In genomic region chr2:33347607-33348006, GRCm38 (mm10) we compare ENCODE assay signal across 9 mouse cellular contexts. TPM values are rescaled to one million over a fixed set of nuclear protein-coding genes. Genes with fewer than 3 reads are reported as not detected.
DNase-seq lines count a peak whose midpoint lies in the region; TF ChIP-seq lines count a peak whose summit lies in the region.
"Had no signal": no experiment of that assay in that cellular context is flagged by ENCODE, and none has a peak within 500 bp of the region (broad histone marks: within the 10 kb centered on the region; RNA-seq: fewer than 3 reads in every experiment).

No protein-coding gene starts in this region.

- no peaks in the 10 kb centered on the region for H3K9me3 ChIP-seq in ES-Bruce4 (replicated peaks; ENCODE audit: control insufficient read depth, insufficient read depth, low read length, poor library complexity, severe bottlenecking)
- H3K9me3 ChIP-seq: megakaryocyte, embryonic 14.5 days had no signal

- no peak overlapping the region for H3K9ac ChIP-seq in ES-Bruce4 (ENCODE audit: low read depth, poor library complexity, severe bottlenecking)

- no peak overlapping the region for H3K27ac ChIP-seq in ES-Bruce4 (ENCODE audit: insufficient read depth, low read length)

- intact Hi-C loops in heart, postnatal 25 days (cut with DNase I): loop anchor here (2.0 to 5.0 kb wide), 3 partner anchors 65 to 355 kb away; no protein-coding TSS in a partner anchor

- no peak for TF ChIP-seq EP300 in ES-Bruce4 (IDR thresholded peaks at IDR 0.05; ENCODE audit: insufficient read depth, low read depth, low read length)

- TF ChIP-seq POLR2A in ES-Bruce4 (IDR thresholded peaks at IDR 0.05; ENCODE audit: insufficient read depth, low read length): no peak

- TF ChIP-seq CTCF in ES-Bruce4 (IDR thresholded peaks at IDR 0.05; ENCODE audit: low read depth, low read length): peak; percentile 89

- DNase-seq in layer of hippocampus, adult 11-12 months (ENCODE audit: low spot score): peak; percentile 69
- DNase-seq in layer of hippocampus, adult 9-10 months (ENCODE audit: low spot score): no peak
- DNase-seq in B cell, adult 2 months: peak; percentile 55 to 60
- peak; percentile 80 to 91 for DNase-seq in cerebellum, postnatal 14 days
- peak; percentile 82 to 86 for DNase-seq in kidney, postnatal 4 days
- peak; percentile 87 for DNase-seq in testis, postnatal 10 days (ENCODE audit: low spot score)
- DNase-seq in heart, postnatal 25 days (ENCODE audit: low spot score): no peak

- no peaks in the 10 kb centered on the region for H3K27me3 ChIP-seq in ES-Bruce4 (ENCODE audit: control insufficient read depth, insufficient read depth, low read length, poor library complexity, severe bottlenecking)

- H3K4me1 ChIP-seq in ES-Bruce4 (ENCODE audit: control insufficient read depth, insufficient read depth, low read length): no peaks in the 10 kb centered on the region

- no peaks in the 10 kb centered on the region for H3K36me3 ChIP-seq in ES-Bruce4 (ENCODE audit: control insufficient read depth, insufficient read depth, low read length, poor library complexity, severe bottlenecking)

- no peak overlapping the region for H3K4me3 ChIP-seq in ES-Bruce4 (ENCODE audit: low read depth, low read length)
- H3K4me3 ChIP-seq: megakaryocyte, embryonic 14.5 days had no signal

RNA-seq across cellular contexts. Expression of gene Ralgps1, which starts 23.7 kb away (rescaled TPM):
- polyA plus RNA-seq in ES-Bruce4 (2011; ENCODE audit: insufficient read depth, insufficient read length, low read depth, missing spikeins): 16.5 and 17.0 TPM in 2 replicates
- 1 to 10 TPM; 4.1 to 5.8 TPM for total RNA-seq in heart, postnatal 25 days (2021)

Comparison
In these comparisons a context has a peak if more than half of its experiments do, and no peak if none do; other contexts are left out.
1. DNase-seq: peak in layer of hippocampus, adult 11-12 months (single experiment), B cell, adult 2 months (2 of 2), cerebellum, postnatal 14 days (2 of 2), kidney, postnatal 4 days (2 of 2) and testis, postnatal 10 days (single experiment); none in layer of hippocampus, adult 9-10 months (single experiment) and heart, postnatal 25 days (single experiment).